Mouse (Mus musculus) heart, adult 2 months (tissue): ENCODE results near the gene Vars.

ENCODE experiments used
- CTCF ChIP-seq: fragments of 200-600 bp; IDR thresholded peaks from 2 replicates; pipeline ENCODE4 v1.8.1; 2022; ENCODE audit warnings: antibody characterized with exemption, mild to moderate bottlenecking, moderate library complexity
- EP300 ChIP-seq: fragments of 200-500 bp; IDR thresholded peaks from 2 replicates; pipeline ENCODE4 v1.6.1; 2011; ENCODE audit warnings: low read depth, low read length, control low read depth; ENCODE audit not compliant: insufficient read depth

DNA sequence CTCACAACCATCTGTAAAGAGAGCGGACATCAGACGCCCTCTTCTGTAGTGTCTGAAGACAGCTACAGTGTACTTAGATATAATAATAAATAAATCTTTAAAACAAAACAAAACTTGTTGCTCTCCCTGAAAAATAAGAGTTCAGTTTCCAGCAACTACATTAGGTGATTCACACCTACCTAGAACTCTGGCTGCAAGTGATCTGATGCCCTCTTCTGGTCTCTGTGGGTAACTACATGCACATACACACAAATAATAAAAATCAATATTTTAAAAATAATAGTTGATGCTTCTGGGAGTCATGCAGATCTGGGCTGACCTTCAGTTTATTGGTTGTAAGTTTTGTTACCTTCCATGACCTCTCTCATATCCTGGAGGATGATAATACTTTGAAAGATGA, 16.6 kb upstream of the Vars start:
- TF ChIP-seq EP300 (no peak), CTCF (peak; percentile 93)
